Mouse (Mus musculus) ovary, adult 18-20 months (tissue): Measurements from ENCODE around the gene Rpap2.

ENCODE experiments used
- DNase-seq: peaks from one replicate; pipeline ENCODE4 v3.0.0; 2022; ENCODE audit warnings: low spot score, mixed read lengths

The Rpap2 gene

GRCm38 (mm10) chr5:107597301-107598077, at the start of gene Rpap2, which contains the start of gene Glmn:
Gene Rpap2, plus strand, starts transcription at chr5:107597373.
Gene Glmn, minus strand, starts transcription at chr5:107597888.
- peak; percentile 77 for DNase-seq

- DNase-seq: no peak
These were observed 49.2 kb upstream of the Rpap2 start for GRCm38 (mm10) chr5:107547955-107548354.

- DNase-seq: no peak
These were observed 48.7 kb upstream of the Rpap2 start for GRCm38 (mm10) chr5:107548444-107548843.

DNA sequence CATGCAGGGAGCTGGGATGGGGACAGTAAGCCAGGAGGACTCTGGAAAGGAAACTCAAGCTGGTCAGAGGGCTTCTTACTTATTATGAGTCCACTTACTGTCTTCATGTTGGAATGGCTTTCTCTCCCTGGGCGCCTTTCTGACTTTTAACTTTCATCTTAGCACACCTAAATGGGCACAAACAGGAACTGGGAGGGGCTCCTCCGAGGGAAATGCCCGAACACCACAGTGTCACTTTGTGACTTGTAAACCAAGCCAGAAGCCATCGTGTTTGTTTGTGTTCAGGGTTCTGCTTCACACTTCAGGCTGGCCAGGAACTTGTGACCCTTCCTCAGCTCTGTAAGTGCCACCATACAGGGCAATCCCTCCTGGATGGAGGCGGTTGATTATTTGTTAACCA, 42.8 kb upstream of the Rpap2 start:
- DNase-seq: no peak

DNA sequence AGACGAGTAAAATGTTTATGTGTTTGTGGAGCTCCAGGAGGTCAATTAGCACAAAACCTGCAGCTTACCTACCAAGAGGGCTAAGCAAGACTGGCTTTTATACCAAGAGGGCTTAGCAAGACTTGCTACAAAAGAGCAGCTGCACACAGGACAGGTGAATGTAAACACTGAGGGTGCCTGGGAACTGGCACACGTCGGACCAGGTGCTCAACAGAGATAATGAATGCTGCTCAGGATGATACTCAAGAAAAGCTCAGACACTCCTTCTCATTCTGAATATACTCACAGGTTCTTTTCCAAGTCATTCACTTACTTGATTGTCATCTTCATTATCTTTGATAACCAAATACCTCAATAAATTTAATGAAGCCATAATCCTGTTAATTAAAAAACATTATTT, 40.2 kb upstream of the Rpap2 start:
- DNase-seq: no peak

DNA sequence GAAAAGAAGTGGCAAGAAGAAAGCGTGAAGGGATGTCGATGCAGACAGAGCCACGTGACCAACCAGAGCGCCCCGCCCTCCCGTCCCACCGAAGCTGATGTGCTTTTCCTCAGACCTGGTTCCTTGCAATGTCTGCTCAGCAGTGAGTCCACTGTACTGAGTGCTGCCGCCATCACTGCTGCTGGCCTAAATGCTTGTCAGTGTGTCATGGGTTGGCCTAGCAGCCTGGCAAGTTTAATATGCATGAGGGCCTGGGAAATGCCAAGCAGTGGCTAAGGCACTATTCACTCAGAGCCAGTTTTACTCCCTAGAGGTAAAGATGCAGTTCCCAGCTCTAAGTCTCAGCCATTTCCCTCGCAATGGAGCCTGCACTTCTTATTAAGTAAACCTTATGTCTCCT, 28.0 kb upstream of the Rpap2 start:
- no peak for DNase-seq

- no peak for DNase-seq
These were observed 1.2 kb downstream of the Rpap2 start for GRCm38 (mm10) chr5:107598380-107598779.

GRCm38 (mm10) chr5:107611224-107611623, 14.1 kb downstream of the Rpap2 start:
- DNase-seq: no peak

GRCm38 (mm10) chr5:107617986-107618385, 20.8 kb downstream of the Rpap2 start:
- no peak for DNase-seq

- DNase-seq: no peak
These were observed 24.2 kb downstream of the Rpap2 start for GRCm38 (mm10) chr5:107621327-107621726.

DNA sequence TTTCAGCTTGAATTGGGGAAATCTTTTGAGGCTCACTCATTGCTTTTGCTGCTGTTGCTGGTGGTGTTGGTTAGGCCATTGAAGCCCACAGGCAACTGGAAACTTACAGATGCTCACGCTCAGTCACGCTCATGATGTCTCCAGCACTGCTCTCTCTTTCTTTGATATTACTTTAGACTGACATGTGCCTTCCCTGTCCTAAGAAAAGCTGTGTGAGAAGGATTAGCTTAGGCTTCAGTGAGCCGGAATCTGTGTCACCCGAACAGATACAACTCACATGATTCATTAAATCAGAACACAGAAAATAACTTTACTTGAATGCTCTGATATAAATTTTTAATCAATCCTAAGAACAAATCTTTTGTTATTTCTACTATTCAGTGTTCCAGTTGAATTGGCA, 36.5 kb downstream of the Rpap2 start:
- no peak for DNase-seq

DNA sequence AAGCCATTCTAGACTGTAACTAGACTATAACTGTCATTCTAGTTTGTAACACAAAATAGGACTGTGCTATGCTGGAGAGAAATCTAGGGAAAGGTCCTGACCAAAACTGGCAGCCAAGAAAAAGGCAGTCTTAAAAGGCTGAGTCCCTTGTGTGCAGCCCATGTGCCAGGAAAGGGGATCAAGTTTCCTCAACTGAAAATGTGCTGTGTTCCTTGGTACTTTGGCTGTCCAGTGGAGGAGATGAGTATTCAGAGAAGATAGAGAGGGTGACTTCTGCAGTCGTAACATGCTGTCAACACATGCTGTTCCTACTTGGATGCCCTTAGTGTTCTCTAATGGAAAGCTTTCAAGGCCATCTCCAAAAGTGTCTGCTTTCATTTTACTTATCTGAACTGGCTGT, 39.9 kb downstream of the Rpap2 start:
- DNase-seq: peak; percentile 6

DNA sequence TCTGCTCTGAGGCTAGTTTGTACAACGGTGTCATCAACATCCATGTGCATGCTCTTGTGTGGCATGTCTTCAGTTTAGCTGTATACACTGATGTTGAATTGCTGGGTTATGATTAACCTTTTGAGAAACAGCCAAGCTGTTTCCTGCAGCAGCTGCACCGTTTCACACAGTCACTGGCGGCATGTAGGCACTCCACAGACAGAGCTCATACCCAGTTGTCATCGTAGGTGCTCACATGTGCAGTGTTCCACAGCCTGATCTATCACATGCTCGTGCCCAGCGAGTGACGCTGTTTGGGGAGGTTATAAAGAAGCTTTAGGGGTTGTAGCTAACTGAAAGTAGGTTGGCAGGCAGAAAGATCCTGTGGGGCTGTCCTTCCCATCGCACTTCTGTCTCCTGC, 41.2 kb downstream of the Rpap2 start:
- no peak for DNase-seq

GRCm38 (mm10) chr5:107644595-107644994, 47.4 kb downstream of the Rpap2 start:
- DNase-seq: no peak

GRCm38 (mm10) chr5:107645935-107646334, 48.8 kb downstream of the Rpap2 start:
- DNase-seq: no peak

- DNase-seq: no peak
These were observed 50.4 kb downstream of the Rpap2 start for GRCm38 (mm10) chr5:107647580-107647979.

- no peak for DNase-seq
These were observed 51.5 kb downstream of the Rpap2 start for GRCm38 (mm10) chr5:107648552-107649125.

DNA sequence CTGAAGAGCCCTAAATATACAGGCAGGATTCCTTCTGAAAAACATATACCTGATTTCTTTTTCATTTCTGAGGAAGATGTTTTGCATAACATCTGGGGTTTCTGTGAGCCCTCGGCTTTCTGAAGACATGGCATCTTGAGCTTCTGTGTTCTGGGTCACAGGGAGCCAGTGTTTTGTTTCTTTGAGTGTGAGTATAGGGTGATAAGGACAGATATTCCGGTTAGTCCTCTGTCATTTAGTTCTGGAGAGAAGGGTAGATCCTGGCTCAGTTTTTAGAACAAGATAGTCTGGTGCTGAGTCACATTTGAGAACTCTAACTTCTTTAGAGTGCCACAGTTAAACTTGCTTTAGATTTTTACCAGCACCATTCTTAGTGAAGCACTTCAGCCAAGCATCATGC, 52.5 kb downstream of the Rpap2 start:
- DNase-seq: no peak

DNA sequence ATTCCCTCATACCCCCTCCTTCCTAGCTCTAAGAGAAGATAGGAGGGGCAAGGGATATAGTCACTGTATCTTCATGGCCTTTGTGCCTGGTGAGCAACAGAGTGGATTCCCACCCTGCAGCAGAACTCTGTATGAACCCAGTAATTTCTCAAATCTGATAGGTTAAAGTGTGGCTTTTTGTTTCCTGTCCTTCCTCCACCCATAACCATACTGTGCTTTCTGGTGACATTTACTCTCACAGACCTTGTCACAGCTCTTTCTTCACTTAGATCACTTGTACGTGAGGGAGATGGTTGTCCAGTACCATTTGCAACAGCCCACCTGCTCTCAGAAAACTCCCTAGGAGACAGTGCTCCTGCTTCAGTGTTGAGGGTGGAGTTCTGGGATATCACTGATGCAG, 53.3 kb downstream of the Rpap2 start:
- no peak for DNase-seq

GRCm38 (mm10) chr5:107652055-107652660, 55.0 kb downstream of the Rpap2 start:
- DNase-seq: no peak

DNA sequence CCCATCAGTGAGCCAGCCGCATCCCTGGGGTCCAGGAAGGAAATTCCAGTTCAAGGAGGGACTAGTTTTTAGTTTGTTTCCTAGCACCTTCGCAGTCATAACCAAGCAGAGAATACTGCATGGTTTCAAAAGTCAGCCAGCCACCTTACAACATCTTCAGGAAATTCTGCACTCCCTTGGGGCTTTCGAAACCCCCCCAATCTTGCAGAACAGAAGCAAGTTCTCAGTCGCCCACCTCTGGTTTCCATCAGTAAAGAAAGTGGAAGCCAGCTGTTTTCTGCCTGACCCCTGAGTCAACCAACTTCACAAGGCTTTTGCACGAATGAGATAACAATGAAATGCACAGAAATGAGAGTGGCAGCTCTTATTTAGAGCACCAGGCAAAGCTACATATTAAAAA, 81.2 kb downstream of the Rpap2 start:
- DNase-seq: no peak

DNA sequence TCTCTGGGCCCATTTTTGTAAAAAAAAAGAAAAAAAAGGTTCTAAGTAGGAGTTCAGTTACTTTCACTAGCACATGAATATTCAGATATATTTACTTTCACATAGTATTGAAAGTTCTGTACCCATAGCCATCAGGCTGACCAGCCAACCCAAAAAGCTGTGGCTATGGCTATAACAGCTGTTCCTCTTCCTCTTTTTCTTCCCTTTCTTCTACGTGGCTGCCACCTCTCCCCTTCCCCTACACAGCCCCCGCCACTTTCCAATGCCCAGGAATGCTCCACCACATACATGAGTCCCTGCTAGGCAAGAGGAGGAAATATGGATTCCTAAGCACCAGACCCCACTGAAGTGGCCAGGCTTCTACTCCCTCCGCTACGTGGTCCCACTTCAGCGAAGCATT, 84.1 kb downstream of the Rpap2 start:
- DNase-seq: no peak

DNA sequence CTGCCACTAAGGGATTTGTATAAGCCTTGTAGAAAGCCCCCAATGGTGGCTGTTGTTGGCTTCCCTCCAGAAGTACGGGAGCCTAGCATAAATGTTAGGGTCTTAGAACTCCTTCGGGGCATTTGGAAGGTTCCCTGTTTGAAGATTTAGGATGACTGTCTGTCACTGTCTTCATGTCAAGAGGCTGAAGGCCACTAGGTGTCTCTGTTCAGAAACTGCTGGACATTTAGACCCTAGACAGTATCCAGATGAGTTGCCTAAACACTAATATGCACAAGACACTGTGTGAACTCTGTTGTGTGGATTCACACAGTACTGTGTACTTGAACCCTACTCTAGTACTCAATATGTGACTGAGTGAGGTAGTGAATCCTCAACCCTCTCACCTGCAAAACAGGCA, 87.2 kb downstream of the Rpap2 start:
- no peak for DNase-seq
